Comparison of ENCODE assay signal across 8 mouse cellular contexts in the genomic region with DNA sequence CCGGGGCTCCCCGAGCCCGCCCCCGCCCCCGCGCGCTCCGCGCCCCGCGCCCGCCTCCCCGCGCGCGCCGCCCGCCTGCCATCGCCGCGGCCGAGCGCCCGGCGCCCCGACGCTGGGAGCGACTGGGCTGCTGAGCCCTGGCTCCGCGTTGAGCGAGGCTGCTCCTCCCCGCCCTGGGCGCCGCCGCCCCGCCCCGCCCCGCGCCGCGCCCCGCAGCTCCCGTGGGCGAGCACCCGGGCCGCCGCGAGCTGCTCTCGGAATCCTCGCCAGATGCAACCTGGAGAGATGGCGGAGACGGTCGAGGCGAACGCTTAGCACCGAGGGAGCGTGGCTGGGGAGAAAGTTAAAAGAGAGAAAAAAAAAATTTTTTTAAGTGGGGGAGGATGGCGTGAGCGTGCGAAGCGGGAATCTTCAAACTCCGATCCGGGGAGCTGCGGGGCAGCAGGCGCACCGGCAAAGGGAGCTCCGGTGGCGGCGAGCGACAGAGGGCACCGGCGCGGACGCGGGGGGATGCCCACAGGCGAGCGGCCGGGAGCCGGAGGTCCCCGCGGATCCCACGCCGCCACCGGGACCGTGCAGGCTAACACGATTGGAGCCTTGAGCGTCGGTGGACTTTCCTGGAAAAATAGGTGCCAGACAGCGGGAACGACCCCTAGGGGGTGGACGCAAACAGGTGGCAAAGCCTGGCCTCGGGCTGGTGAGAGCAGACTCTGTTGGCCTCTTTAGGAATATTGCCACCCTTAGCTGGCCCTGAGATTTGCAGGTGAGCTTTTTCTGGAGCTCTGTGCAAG. TPM values are rescaled to one million over a fixed set of nuclear protein-coding genes. Genes with fewer than 3 reads are reported as not detected.
DNase-seq lines count a peak whose midpoint lies in the region; ATAC-seq and TF ChIP-seq lines count a peak whose summit lies in the region.

Kcnmb4 (minus strand) TSS at position 120 of the 791 bp plus-strand sequence.

- TF ChIP-seq CTCF in G1E (IDR thresholded peaks at IDR 0.05; ENCODE audit: low read depth, low read length), result no peak
- 0 out of 2 replicates have a peak, but pooled peaks have one; percentile 12 for TF ChIP-seq CTCF in liver, postnatal 0 days (IDR thresholded peaks at IDR 0.05; ENCODE audit: low read depth)

- H3K27ac ChIP-seq in liver, postnatal 0 days (ENCODE audit: low read depth), result no peak within 1 kb of the TSS
- H3K27ac ChIP-seq in neural tube, embryonic 15.5 days (replicated peaks), result peak within 1 kb of the TSS; percentile 86

- peaks cover 4% of the 10 kb centered on the region; the same call in 1 of the 2 replicates for H3K4me1 ChIP-seq in G1E (ENCODE audit: insufficient read depth, low read depth, low read length)
- peaks cover 8% of the 10 kb centered on the region; the same call in 1 of the 2 replicates for H3K4me1 ChIP-seq in liver, postnatal 0 days (ENCODE audit: insufficient read depth)
- H3K4me1 ChIP-seq in neural tube, embryonic 15.5 days, result peaks cover 36% of the 10 kb centered on the region

- DNase-seq in A20 (ENCODE audit: low read depth, low spot score), result peak; percentile 53
- no peak for DNase-seq in G1E (ENCODE audit: low spot score)
- DNase-seq in cerebellum, postnatal 36 days, result peak; percentile 62 to 75
- peak; percentile 43 to 62 for DNase-seq in layer of hippocampus, adult 18-20 months (ENCODE audit: low spot score in 2 of 2)
- peak; percentile 27 for DNase-seq in liver, postnatal 0 days
- DNase-seq in thymus, postnatal 36 days, result peak; percentile 43 to 67

- peak within 1 kb of the TSS; percentile 63; the same call in 1 of the 2 replicates for H3K4me3 ChIP-seq in G1E (ENCODE audit: low read depth, low read length)
- peak within 1 kb of the TSS; percentile 56 for H3K4me3 ChIP-seq in liver, postnatal 0 days (ENCODE audit: low read depth, low read length)
- peak within 1 kb of the TSS; percentile 81 for H3K4me3 ChIP-seq in neural tube, embryonic 15.5 days (replicated peaks)

- H3K36me3 ChIP-seq in G1E (replicated peaks), result no peaks in the 10 kb centered on the region
- no peaks in the 10 kb centered on the region for H3K36me3 ChIP-seq in liver, postnatal 0 days (replicated peaks; ENCODE audit: insufficient read depth, low read length)
- H3K36me3 ChIP-seq in neural tube, embryonic 15.5 days, result no peaks in the 10 kb centered on the region

- 2% methylated on average over 57 of the region's 92 CpGs for WGBS in liver, postnatal 0 days (ENCODE audit: insufficient replicate concordance)
- WGBS in neural tube, embryonic 15.5 days, result under 1% methylated on average over 85 of the region's 92 CpGs

- peaks cover 16% of the 10 kb centered on the region for H3K9me3 ChIP-seq in G1E (replicated peaks)
- 0 out of 2 replicates have a peak, but pooled peaks cover 4% of the 10 kb centered on the region for H3K9me3 ChIP-seq in liver, postnatal 0 days (ENCODE audit: low read length)
- H3K9me3 ChIP-seq in neural tube, embryonic 15.5 days (replicated peaks), result no peaks in the 10 kb centered on the region

- H3K27me3 ChIP-seq in G1E (ENCODE audit: insufficient read depth, low read length), result peaks cover 12% of the 10 kb centered on the region
- H3K27me3 ChIP-seq in liver, postnatal 0 days (ENCODE audit: insufficient read depth, low read length), result peaks cover 49% of the 10 kb centered on the region
- H3K27me3 ChIP-seq in neural tube, embryonic 15.5 days (replicated peaks), result no peaks in the 10 kb centered on the region

- TF ChIP-seq EP300 in liver, postnatal 0 days (IDR thresholded peaks at IDR 0.05; ENCODE audit: low read depth), result no peak

- H3K4me2 ChIP-seq in liver, postnatal 0 days (ENCODE audit: low read depth, low read length), result peak within 1 kb of the TSS; percentile 82
- peak within 1 kb of the TSS; percentile 89 for H3K4me2 ChIP-seq in neural tube, embryonic 15.5 days

- no peak for ATAC-seq in G1E (ENCODE audit: extremely low read depth, insufficient number of reproducible peaks, low FRiP score, poor library complexity, severe bottlenecking)
- peak; percentile 34 for ATAC-seq in granulocyte monocyte progenitor cell, adult 5-6 weeks (replicated peaks; ENCODE audit: poor library complexity, severe bottlenecking)
- ATAC-seq in liver, postnatal 0 days, result peak; percentile 57
- peak; percentile 90 for ATAC-seq in neural tube, embryonic 15.5 days (ENCODE audit: low FRiP score)

- peak within 1 kb of the TSS; percentile 46 for H3K9ac ChIP-seq in liver, postnatal 0 days (replicated peaks)
- peak within 1 kb of the TSS; percentile 69 for H3K9ac ChIP-seq in neural tube, embryonic 15.5 days (replicated peaks)

RNA-seq across cellular contexts. Expression of gene Kcnmb4, which starts in this region (rescaled TPM):
- not detected in 2 replicates for total RNA-seq in G1E (2014; fragmentation: Nextera tagmentation)
- total RNA-seq in G1E (2017), result 0.44 TPM in 1 of 2 replicates, not detected in the other
- 0.15 TPM in 1 of 2 replicates, not detected in the other for polyA plus RNA-seq in G1E (2012)
- total RNA-seq in granulocyte monocyte progenitor cell, adult 5-6 weeks (2014; fragmentation: Nextera tagmentation), result not detected in 2 replicates
- not detected in 2 replicates for total RNA-seq in granulocyte monocyte progenitor cell, adult 5-6 weeks (2017)
- total RNA-seq in layer of hippocampus, adult 18-20 months (2021), result 10 to 100 TPM; 68.9 to 76.2 TPM
- polyA plus RNA-seq in liver, postnatal 0 days (2015; fragmentation: Nextera tagmentation; extraction: Ambion mirVana), result 0.14 TPM in 1 of 2 replicates, not detected in the other
- 46.9 and 62.1 TPM in 2 replicates for polyA plus RNA-seq in neural tube, embryonic 15.5 days (2015; fragmentation: Nextera tagmentation; extraction: Ambion mirVana)

Comparison
In these comparisons a context has a peak if more than half of its experiments do, and no peak if none do; other contexts are left out.
1. RNA of gene Kcnmb4 (total RNA-seq): 68.9 to 76.2 TPM in layer of hippocampus, adult 18-20 months; 0.44 TPM in G1E and not detected in granulocyte monocyte progenitor cell, adult 5-6 weeks; every median in the first group is over 10 times any median in the second.
2. RNA of gene Kcnmb4 (polyA plus RNA-seq): 46.9 to 62.1 TPM in neural tube, embryonic 15.5 days; 0.14 TPM in liver, postnatal 0 days and 0.15 TPM in G1E; every median in the first group is over 10 times any median in the second.
3. Peak in ATAC-seq in granulocyte monocyte progenitor cell, adult 5-6 weeks; RNA of the gene not detected or under 1 TPM.
4. Peak in DNase-seq, ATAC-seq, H3K4me3 ChIP-seq, H3K9ac ChIP-seq and H3K4me2 ChIP-seq in liver, postnatal 0 days; RNA of the gene not detected or under 1 TPM.
5. Peak in every context shown above with its lines, with median percentiles within 50 percentile points of each other: H3K4me3 ChIP-seq.